17 mouse cellular contexts compared by ENCODE assay signal in the genomic region with DNA sequence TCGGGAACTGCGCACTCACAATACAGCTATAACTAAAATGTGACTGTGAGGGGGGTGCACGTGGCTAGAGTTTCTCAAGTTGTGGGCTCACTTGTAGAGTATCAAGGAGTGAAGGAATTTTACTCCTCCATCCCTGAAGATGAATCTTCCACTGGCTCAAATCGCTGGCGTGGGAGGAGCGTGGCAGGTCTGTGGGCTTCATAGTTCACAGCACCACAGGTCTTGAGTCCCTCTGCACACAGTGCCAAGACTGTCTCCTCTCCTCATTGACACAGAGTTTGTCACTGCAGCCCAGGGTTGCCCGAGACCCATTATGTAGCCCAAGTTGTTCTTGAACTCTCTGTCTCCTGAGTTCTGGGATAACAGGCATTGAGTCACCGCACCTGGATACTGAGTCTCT.
"Had no signal": no experiment of that assay in that cellular context is flagged by ENCODE, and none has a peak within 500 bp of the region (broad histone marks: within the 10 kb centered on the region; RNA-seq: fewer than 3 reads in every experiment).

No protein-coding gene starts in this region.

- H3K4me1 ChIP-seq: midbrain, embryonic 10.5 days; midbrain, embryonic 13.5 days; neural tube, embryonic 15.5 days had no signal

- DNase-seq: lung, embryonic 14.5 days; lung, postnatal 10 days; lung, postnatal 4 days; retina, postnatal 1 day; right cerebral cortex, adult 18-20 months; right cerebral cortex, postnatal 25 days; right cerebral cortex, postnatal 4 days; spleen, adult 18-20 months; thymus, adult 18-20 months; thymus, postnatal 14 days; thymus, postnatal 36 days had no signal

- H3K9me3 ChIP-seq: midbrain, embryonic 10.5 days; midbrain, embryonic 13.5 days; neural tube, embryonic 13.5 days; neural tube, embryonic 15.5 days had no signal

- H3K4me3 ChIP-seq: midbrain, embryonic 10.5 days; midbrain, embryonic 13.5 days; myocyte; neural tube, embryonic 13.5 days; neural tube, embryonic 15.5 days had no signal

- ATAC-seq: midbrain, embryonic 13.5 days; midbrain, embryonic 16.5 days had no signal

- H3K36me3 ChIP-seq: midbrain, embryonic 10.5 days; midbrain, embryonic 13.5 days; neural tube, embryonic 13.5 days; neural tube, embryonic 15.5 days had no signal

- H3K4me2 ChIP-seq: lung, embryonic 14.5 days; midbrain, embryonic 13.5 days; neural tube, embryonic 13.5 days; neural tube, embryonic 15.5 days had no signal

- H3K9ac ChIP-seq: lung, embryonic 14.5 days; midbrain, embryonic 13.5 days; neural tube, embryonic 13.5 days; neural tube, embryonic 15.5 days had no signal

- H3K27ac ChIP-seq: midbrain, embryonic 10.5 days; midbrain, embryonic 13.5 days; neural tube, embryonic 13.5 days; neural tube, embryonic 15.5 days had no signal

- H3K27me3 ChIP-seq: midbrain, embryonic 13.5 days; neural tube, embryonic 13.5 days; neural tube, embryonic 15.5 days had no signal
